Mouse (Mus musculus) adrenal gland, adult 18-20 months (tissue): ENCODE measurements around the gene Fndc1. TPM values are rescaled to one million over a fixed set of nuclear protein-coding genes. Genes with fewer than 3 reads are reported as not detected.

ENCODE experiments used
- DNase-seq, 2 experiments: peaks; one replicate each; pipeline ENCODE4 v3.0.0; 2021 to 2022; ENCODE audit warnings: low spot score in 2 of 2
- microRNA-seq, 2 experiments: library from miRNA; unstranded; fragments of <30 nt; microRNA quantifications; one replicate each; pipeline ENCODE4 v1.2.0; 2021; ENCODE audit warnings: borderline number of aligned reads in 2 of 2
- total RNA-seq, 2 experiments: library from RNA; stranded (reverse); gene quantifications; 1 replicate in 1 of 2; 2 replicates in 1 of 2; pipeline ENCODE4 v1.2.3; 2021

Fndc1 gene
- total RNA-seq, 2 experiments from 2014 or later = 4.7 to 10.3 TPM

GRCm38 (mm10) chr17:7713020-7713419 is 114.1 kb downstream of the Fndc1 start:
- no peak for DNase-seq

GRCm38 (mm10) chr17:7707073-7707472 is 120.0 kb downstream of the Fndc1 start:
- no peak for DNase-seq

- no peak for DNase-seq
Measured at GRCm38 (mm10) chr17:7690271-7690670, 136.8 kb downstream of the Fndc1 start.

Small RNA genes lying within 50 kb of the gene (microRNA-seq; reads per million reads assigned to microRNA genes)
- gene Gm25872 = 0 reads per million in 2 experiments

Other genes starting within 250 kb of the Fndc1 start
- 1 to 10 TPM; 5.1 to 5.3 TPM for gene Tagap, start 98.7 kb upstream of the Fndc1 start, total RNA-seq
- 10 to 100 TPM; 36.5 to 52.9 TPM for gene Rsph3a, start 118.3 kb upstream of the Fndc1 start, total RNA-seq